ENCODE assay signal across 18 mouse cellular contexts in the genomic region with DNA sequence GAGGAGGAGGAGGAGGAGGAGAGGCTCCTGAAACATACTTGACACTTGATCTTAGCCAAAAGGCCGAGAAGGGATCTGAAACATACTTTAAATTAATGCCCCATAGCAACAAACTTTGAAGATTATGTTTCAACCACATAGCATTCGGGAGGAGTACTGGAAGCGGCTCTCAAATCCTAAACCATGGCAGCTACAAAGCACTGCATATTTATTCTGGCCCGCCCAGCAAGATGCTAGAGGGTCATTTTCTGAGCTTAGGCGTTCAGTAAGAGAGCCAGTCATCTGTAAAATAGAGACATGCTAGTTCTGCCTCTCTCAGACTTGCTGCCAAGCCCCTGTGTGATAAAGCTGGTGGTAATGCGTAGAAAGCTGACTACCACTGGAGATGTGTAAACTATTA.
"Had no signal": no experiment of that assay in that cellular context is flagged by ENCODE, and none has a peak within 500 bp of the region (broad histone marks: within the 10 kb centered on the region; RNA-seq: fewer than 3 reads in every experiment).

No protein-coding gene starts in this region.

- H3K4me3 ChIP-seq: left cerebral cortex, adult 2 months; limb, embryonic 12.5 days; liver, embryonic 12.5 days; liver, embryonic 15.5 days; lung, embryonic 15.5 days; megakaryocyte, embryonic 14.5 days; midbrain, embryonic 10.5 days; midbrain, embryonic 13.5 days had no signal

- H3K9ac ChIP-seq: limb, embryonic 12.5 days; liver, embryonic 12.5 days; liver, embryonic 15.5 days; lung, embryonic 15.5 days; midbrain, embryonic 13.5 days had no signal

- H3K9me3 ChIP-seq: limb, embryonic 12.5 days; liver, embryonic 12.5 days; liver, embryonic 15.5 days; lung, embryonic 15.5 days; midbrain, embryonic 10.5 days; midbrain, embryonic 13.5 days had no signal

- H3K4me2 ChIP-seq: limb, embryonic 12.5 days; liver, embryonic 12.5 days; liver, embryonic 15.5 days; lung, embryonic 15.5 days; midbrain, embryonic 13.5 days had no signal

- H3K27me3 ChIP-seq: limb, embryonic 12.5 days; liver, embryonic 12.5 days; liver, embryonic 15.5 days; lung, embryonic 15.5 days; megakaryocyte, embryonic 14.5 days; midbrain, embryonic 13.5 days had no signal

- H3K36me3 ChIP-seq: limb, embryonic 12.5 days; liver, embryonic 12.5 days; liver, embryonic 15.5 days; lung, embryonic 15.5 days; midbrain, embryonic 10.5 days; midbrain, embryonic 13.5 days had no signal

- ATAC-seq: intestine, embryonic 16.5 days; liver, embryonic 12.5 days; midbrain, embryonic 13.5 days had no signal

- H3K4me1 ChIP-seq: limb, embryonic 12.5 days; liver, embryonic 12.5 days; liver, embryonic 15.5 days; lung, embryonic 15.5 days; megakaryocyte, embryonic 14.5 days; midbrain, embryonic 10.5 days; midbrain, embryonic 13.5 days had no signal

- DNase-seq: kidney, adult 8-10 months; kidney, postnatal 14 days; layer of hippocampus, postnatal 36 days; liver; lung, adult 18-20 months; lung, postnatal 10 days; lung, postnatal 36 days; thymus, adult 18-20 months; thymus, postnatal 36 days had no signal

- H3K27ac ChIP-seq: left cerebral cortex, adult 2 months; limb, embryonic 12.5 days; liver, embryonic 12.5 days; liver, embryonic 15.5 days; lung, embryonic 15.5 days; midbrain, embryonic 10.5 days; midbrain, embryonic 13.5 days had no signal
